Mouse (Mus musculus): ENCODE results near the gene Dtx2. TPM values are rescaled to one million over a fixed set of nuclear protein-coding genes. Genes with fewer than 3 reads are reported as not detected.
"Not testable (repeated sequence)": the region's sequence is repeated elsewhere in the genome, so short reads cannot be mapped to it uniquely, and the experiment has no call there.

Dtx2 gene
- polyA plus RNA-seq, 1 experiment from 2014 or later, result 33.9 TPM

DNA sequence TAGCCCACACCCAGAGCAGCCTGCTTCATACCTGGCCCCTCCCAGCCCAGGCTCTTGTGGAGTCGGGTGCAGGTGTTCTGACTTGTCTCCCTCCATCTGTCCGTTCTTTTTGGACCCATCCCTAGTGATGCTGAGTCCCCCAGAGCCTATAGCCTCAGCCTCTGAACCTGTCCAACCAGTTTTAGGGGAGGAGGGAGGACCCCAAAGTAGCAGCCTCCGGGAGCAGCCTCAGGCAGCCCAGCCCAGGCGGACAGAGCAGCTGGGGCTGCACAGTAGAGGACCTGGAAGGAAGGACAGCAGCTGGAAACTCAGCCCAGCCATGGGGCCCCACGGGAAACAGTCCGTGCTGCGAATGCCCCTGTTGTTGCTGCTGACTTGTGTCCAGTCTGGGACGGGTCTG is 62.5 kb downstream of the Dtx2 start:
- no peak for DNase-seq (ENCODE audit: extremely low spot score, low spot score)
- Histone ChIP-seq H3K27ac (no peak overlapping the region), H3K9me3 (0 out of 2 replicates have a peak, but pooled peaks cover 3% of the 10 kb centered on the region), H3K4me3 (no peak overlapping the region), H3K36me3 (replicated peaks) (no peaks in the 10 kb centered on the region), H3K27me3 (ENCODE audit: poor library complexity, severe bottlenecking) (peaks cover 10% of the 10 kb centered on the region), H3K4me1 (peaks cover 34% of the 10 kb centered on the region)
- 38% methylated on average over 8 of the region's 8 CpGs for WGBS

DNA sequence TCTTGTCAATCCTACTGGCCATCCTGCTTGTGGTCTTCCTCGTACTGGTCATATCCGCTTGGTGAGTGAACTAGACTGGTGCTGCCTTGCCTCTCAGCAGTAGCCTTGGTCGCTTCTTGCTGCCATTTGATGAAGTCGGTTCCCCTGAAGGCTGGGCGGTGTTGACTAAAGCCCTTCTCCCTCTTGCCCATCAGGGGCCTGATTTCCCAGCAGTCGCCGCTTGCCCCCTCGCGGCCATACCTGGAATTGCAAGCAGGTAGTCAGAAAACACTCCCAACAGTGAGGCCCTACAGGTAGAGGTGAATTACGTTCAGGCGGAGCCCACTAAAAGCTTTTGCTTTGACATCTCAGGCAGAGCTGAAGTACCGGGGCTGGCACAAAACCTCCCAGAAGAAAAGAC is 67.0 kb downstream of the Dtx2 start:
- H3K27ac ChIP-seq, result peak overlapping the region; percentile 65; the same call in 1 of the 2 replicates
- WGBS, result 9% methylated on average over 12 of the region's 12 CpGs
- peaks cover 10% of the 10 kb centered on the region for H3K27me3 ChIP-seq (ENCODE audit: poor library complexity, severe bottlenecking)
- H3K36me3 ChIP-seq (replicated peaks), result no peaks in the 10 kb centered on the region
- H3K4me3 ChIP-seq, result no peak overlapping the region
- peaks cover 24% of the 10 kb centered on the region for H3K4me1 ChIP-seq
- peak; percentile 86 for DNase-seq (ENCODE audit: extremely low spot score, low spot score)
- H3K9me3 ChIP-seq, result no peaks in the 10 kb centered on the region

DNA sequence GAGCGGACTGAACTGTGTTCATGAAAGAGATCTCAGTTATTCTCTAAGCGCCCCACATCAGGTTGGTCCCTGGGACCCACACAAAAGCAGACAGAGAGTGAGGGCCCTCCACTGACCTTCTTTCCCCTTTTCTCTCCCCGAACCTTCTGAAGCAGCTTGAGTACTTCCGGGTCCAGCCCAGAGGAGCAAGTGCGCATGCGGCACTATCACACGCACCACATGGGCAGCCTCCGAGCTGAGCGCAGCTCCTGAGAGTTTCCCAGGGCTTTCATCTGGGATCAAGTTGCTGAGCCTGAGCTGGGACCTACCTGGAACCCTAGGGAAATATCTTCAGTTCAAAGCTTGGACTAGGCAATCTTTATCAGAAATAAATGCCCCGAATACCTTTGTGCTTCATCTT is 69.3 kb downstream of the Dtx2 start:
- Histone ChIP-seq H3K27me3 (ENCODE audit: poor library complexity, severe bottlenecking) (peaks cover 10% of the 10 kb centered on the region), H3K36me3 (replicated peaks) (no peaks in the 10 kb centered on the region), H3K27ac (no peak overlapping the region), H3K4me1 (peaks cover 17% of the 10 kb centered on the region), H3K4me3 (no peak overlapping the region), H3K9me3 (no peaks in the 10 kb centered on the region)
- 91% methylated on average over 10 of the region's 10 CpGs for WGBS
- DNase-seq (ENCODE audit: extremely low spot score, low spot score), result no peak

DNA sequence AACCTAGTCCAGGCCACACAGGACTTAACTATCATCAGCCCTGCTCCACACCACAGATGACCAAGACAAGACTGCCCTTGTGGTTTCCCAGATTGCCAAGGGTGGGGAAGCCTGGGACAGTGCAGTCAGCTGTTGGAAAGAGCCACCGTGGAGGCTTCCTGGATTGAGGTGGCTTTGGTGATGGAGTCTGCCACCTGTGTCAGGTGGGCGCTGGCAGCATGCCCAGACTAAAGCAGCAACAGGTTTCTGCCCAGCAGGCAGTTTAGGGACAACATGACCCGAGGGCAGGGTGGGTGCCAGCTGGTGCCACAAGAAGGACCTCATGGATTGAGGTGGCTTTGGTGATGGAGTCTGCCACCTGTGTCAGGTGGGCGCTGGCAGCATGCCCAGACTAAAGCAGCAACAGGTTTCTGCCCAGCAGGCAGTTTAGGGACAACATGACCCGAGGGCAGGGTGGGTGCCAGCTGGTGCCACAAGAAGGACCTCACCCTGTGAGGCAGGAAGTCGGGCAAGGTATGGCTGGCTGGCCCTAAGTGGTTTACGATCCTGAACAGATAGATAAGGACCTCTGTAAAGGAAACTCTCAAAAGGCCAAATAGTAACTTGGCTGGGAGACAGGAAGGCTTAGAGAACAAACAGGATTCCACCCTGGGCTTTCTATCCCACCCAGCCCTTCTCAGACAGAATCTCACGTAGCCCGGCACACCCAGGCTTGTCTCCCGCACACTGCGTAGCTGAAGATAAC is 72.0 kb downstream of the Dtx2 start:
- not testable (repeated sequence) for H3K27me3 ChIP-seq (ENCODE audit: poor library complexity, severe bottlenecking); H3K36me3 ChIP-seq (replicated peaks); H3K4me3 ChIP-seq; DNase-seq (ENCODE audit: extremely low spot score, low spot score); H3K4me1 ChIP-seq; H3K9me3 ChIP-seq; H3K27ac ChIP-seq
- 85% methylated on average over 11 of the region's 11 CpGs for WGBS

DNA sequence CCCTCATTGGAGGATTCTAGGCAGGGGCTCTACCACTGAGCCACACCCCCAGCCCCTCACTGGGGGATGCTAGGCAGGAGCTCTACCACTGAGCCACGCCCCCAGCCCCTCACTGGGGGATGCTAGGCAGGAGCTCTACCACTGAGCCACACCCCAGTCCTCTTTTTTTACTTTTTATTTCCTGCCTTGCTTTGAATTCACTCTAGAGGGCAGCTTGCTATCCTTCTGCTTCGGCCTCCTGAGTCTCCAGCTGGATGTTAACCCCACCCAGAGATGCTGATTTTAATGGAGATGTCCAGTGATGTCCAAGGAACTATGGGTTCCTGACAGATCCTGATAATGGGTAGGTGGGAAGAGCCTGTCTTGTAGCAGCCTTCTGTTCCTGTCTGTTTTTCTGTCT is 74.8 kb downstream of the Dtx2 start:
- Histone ChIP-seq H3K36me3 (replicated peaks) (no peaks in the 10 kb centered on the region), H3K4me3 (no peak overlapping the region), H3K27ac (no peak overlapping the region), H3K9me3 (no peaks in the 10 kb centered on the region), H3K27me3 (ENCODE audit: poor library complexity, severe bottlenecking) (no peaks in the 10 kb centered on the region), H3K4me1 (no peaks in the 10 kb centered on the region)
- no peak for DNase-seq (ENCODE audit: extremely low spot score, low spot score)
- 72% methylated on average over 2 of the region's 2 CpGs for WGBS

DNA sequence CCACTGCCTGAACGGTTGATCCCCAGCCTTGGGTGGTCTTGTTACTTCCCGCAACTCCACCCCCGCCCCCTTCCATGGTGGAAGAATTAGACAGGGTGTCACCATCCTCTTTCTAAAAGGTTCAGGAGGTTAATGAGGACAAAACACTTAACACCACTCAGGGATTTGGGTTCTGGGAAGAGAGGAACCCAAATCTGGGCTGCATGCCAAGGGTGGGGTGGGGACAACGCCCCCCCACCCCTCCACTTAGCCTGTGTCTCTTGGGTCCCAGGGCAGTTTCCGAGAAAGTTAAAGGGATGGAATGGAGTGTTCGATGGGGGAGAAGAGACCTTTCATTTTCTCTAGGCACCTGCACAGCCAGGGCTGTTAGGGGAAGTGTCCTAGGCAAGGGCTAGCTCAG is 78.5 kb downstream of the Dtx2 start:
- Histone ChIP-seq H3K27me3 (ENCODE audit: poor library complexity, severe bottlenecking) (no peaks in the 10 kb centered on the region), H3K4me1 (no peaks in the 10 kb centered on the region), H3K36me3 (replicated peaks) (no peaks in the 10 kb centered on the region), H3K9me3 (no peaks in the 10 kb centered on the region), H3K27ac (no peak overlapping the region), H3K4me3 (no peak overlapping the region)
- DNase-seq (ENCODE audit: extremely low spot score, low spot score), result no peak
- WGBS, result 74% methylated on average over 6 of the region's 6 CpGs

DNA sequence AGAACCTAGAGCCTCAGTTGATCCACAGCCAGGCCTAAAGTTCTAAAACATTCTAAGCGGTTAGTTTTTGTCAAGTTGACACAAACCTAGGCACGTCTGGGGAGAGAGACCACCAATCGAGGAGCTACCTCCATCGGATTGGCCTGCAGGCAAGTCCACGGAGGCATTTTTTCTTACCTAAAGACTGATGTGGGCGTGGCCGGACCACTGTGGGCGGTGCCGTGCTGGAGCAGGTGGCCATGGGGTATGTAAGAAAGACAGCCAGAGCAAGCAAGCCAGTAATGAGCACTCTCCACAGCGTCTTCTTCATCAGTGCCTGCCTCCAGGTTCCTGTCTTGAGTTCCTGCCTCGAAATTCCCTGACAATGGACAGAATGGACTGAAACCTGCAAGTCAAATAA is 78.9 kb downstream of the Dtx2 start:
- Histone ChIP-seq H3K36me3 (replicated peaks) (no peaks in the 10 kb centered on the region), H3K4me1 (no peaks in the 10 kb centered on the region), H3K9me3 (no peaks in the 10 kb centered on the region), H3K27ac (no peak overlapping the region), H3K27me3 (ENCODE audit: poor library complexity, severe bottlenecking) (no peaks in the 10 kb centered on the region), H3K4me3 (no peak overlapping the region)
- DNase-seq (ENCODE audit: extremely low spot score, low spot score), result no peak
- 70% methylated on average over 11 of the region's 11 CpGs for whole genome bisulfite sequencing

DNA sequence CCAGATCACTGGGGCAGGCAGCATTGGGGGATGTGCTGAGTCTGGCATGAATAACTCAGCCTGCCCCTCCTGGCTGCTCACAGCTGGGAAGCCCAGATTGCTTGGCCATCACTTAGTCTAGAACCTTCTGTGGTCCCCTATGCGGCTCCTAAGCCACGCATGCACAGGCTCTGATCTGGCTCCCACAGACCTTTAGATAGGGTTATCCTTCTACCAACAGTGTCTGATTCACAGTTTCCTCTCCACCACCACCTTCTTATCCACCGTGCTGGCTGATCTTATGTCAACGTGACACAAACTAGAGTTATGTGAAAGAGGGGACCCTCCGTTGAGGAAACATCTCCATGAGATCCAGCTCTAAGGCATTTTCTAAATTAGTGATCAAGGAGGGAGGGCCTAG is 80.5 kb downstream of the Dtx2 start:
- no peaks in the 10 kb centered on the region for H3K4me1 ChIP-seq
- no peaks in the 10 kb centered on the region for H3K9me3 ChIP-seq

DNA sequence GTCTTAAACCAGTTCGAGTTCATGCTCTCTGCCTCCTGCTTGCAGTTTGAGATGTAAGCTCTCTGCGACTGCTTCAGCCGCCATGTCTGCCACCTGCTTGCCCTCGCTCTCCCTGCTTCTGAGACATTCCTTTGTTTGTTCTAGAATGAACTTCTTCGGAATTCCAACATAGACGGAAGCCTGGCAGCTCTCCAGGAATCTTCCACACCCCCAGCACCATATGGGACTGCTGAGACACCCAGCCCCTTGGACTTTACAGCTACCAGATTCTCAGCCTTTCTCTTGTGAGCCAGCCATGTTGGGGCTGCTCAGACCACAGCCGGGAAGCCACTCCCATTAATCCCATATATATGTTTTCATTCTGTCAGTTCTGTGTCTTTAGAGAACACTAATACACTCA is 81.7 kb downstream of the Dtx2 start:
- Histone ChIP-seq H3K36me3 (replicated peaks) (no peaks in the 10 kb centered on the region), H3K27ac (no peak overlapping the region), H3K4me3 (no peak overlapping the region), H3K27me3 (ENCODE audit: poor library complexity, severe bottlenecking) (no peaks in the 10 kb centered on the region), H3K9me3 (no peaks in the 10 kb centered on the region), H3K4me1 (no peaks in the 10 kb centered on the region)
- 72% methylated on average over 7 of the region's 7 CpGs for WGBS
- no peak for DNase-seq (ENCODE audit: extremely low spot score, low spot score)

More for the DNA sequence above, 80.5 kb downstream of the Dtx2 start:
- WGBS, result 94% methylated on average over 5 of the region's 5 CpGs
- H3K27ac ChIP-seq, result no peak overlapping the region
- no peaks in the 10 kb centered on the region for H3K36me3 ChIP-seq (replicated peaks)
- H3K27me3 ChIP-seq (ENCODE audit: poor library complexity, severe bottlenecking), result no peaks in the 10 kb centered on the region
- DNase-seq (ENCODE audit: extremely low spot score, low spot score), result no peak
- H3K4me3 ChIP-seq, result no peak overlapping the region

DNA sequence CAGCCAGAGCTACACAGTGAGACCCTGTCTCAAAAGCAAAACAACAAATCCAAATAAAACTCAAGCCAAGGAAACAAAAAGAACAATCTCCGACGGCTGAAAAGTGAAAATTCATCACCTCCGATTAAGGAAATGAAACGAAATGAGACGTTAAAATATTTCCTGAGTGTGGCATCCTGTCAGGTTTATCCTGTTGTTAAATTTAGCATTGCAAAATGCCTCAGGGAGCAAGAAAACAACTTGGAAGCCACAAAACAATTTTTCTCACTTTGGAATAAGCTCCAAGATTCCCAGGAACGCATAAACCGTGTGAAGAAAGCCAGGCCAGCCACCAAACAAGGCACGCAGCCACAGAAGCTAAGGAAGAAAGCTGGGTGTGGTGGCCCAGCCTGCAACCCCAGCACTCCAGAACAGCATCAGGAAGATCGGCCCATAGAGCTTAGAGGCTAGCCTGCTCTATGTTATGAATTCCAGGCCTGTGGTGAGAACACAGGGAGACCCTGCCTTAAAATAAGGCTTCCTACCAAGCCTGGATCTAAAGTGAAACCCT is 82.5 kb downstream of the Dtx2 start:
- 91% methylated on average over 9 of the region's 9 CpGs for WGBS

DNA sequence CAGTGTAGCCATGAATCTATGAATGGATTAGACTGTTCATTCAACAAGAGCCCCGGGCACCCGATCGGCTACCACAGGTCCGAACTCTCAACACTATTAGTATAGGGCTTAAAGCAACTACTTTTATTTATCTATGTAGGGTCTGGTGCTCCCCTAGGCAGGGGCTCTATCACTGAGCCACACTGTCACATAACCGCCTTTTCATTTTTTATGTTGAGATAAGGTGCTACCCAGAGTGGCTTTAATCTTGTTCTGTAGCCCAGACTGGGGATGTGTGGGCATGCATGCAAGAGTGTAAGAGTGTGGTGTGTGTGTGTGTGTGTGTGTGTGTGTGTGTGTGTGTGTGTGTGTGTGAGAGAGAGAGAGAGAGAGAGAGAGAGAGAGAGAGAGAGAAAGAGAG is 83.5 kb downstream of the Dtx2 start:
- H3K4me1 ChIP-seq, result peaks cover under 1% of the 10 kb centered on the region
- no peaks in the 10 kb centered on the region for H3K36me3 ChIP-seq (replicated peaks)
- DNase-seq (ENCODE audit: extremely low spot score, low spot score), result no peak
- no peak overlapping the region for H3K4me3 ChIP-seq
- no peaks in the 10 kb centered on the region for H3K27me3 ChIP-seq (ENCODE audit: poor library complexity, severe bottlenecking)
- no peaks in the 10 kb centered on the region for H3K9me3 ChIP-seq
- 97% methylated on average over 5 of the region's 5 CpGs for WGBS
- H3K27ac ChIP-seq, result no peak overlapping the region

More for the DNA sequence above, 82.5 kb downstream of the Dtx2 start:
- Histone ChIP-seq H3K27me3 (ENCODE audit: poor library complexity, severe bottlenecking) (no peaks in the 10 kb centered on the region), H3K9me3 (no peaks in the 10 kb centered on the region), H3K4me1 (no peaks in the 10 kb centered on the region), H3K27ac (no peak overlapping the region), H3K4me3 (no peak overlapping the region), H3K36me3 (replicated peaks) (no peaks in the 10 kb centered on the region)
- no peak for DNase-seq (ENCODE audit: extremely low spot score, low spot score)

DNA sequence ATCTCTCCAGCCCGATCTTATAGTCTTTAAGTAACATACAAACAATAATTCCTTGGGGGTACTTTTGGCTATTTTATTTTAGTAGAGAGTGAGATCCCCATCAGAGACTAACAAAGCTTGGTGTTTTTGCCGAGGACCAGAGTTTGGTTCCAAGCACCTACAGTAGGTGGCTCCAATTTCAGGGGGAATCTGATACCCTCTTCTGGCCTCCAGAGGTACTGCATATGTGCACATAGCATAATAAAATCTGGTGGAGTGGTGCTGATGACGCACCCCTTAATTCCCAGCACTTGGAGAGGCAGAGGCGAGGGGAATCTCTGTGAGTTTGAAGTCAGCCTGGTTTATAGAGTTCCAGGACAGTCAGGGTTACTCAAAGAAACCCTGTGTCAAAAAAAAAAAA is 87.7 kb downstream of the Dtx2 start:
- H3K9me3 ChIP-seq, result no peaks in the 10 kb centered on the region

More for the DNA sequence above, 87.7 kb downstream of the Dtx2 start:
- 78% methylated on average over 4 of the region's 4 CpGs for WGBS
- H3K27me3 ChIP-seq (ENCODE audit: poor library complexity, severe bottlenecking), result peaks cover 35% of the 10 kb centered on the region
- H3K4me3 ChIP-seq, result no peak overlapping the region
- H3K27ac ChIP-seq, result no peak overlapping the region
- no peaks in the 10 kb centered on the region for H3K36me3 ChIP-seq (replicated peaks)
- peaks cover 32% of the 10 kb centered on the region for H3K4me1 ChIP-seq
- no peak for DNase-seq (ENCODE audit: extremely low spot score, low spot score)

All from forebrain, embryonic 10.5 days (tissue).